Mouse (Mus musculus) myocyte (in vitro differentiated cells): ENCODE results near the gene Dtx3. TPM values are rescaled to one million over a fixed set of nuclear protein-coding genes. Genes with fewer than 3 reads are reported as not detected.

Experiments
- H3K27me3 ChIP-seq: one replicate; pipeline ENCODE4 v1.6.1; 2011; ENCODE audit not compliant: control insufficient read depth, insufficient read depth, insufficient read length
- H3K36me3 ChIP-seq: one replicate; pipeline ENCODE4 v1.6.1; 2011; ENCODE audit not compliant: control insufficient read depth, insufficient read depth
- H3K4me2 ChIP-seq: one replicate; pipeline ENCODE4 v1.6.1; 2011; ENCODE audit warnings: low read depth, control low read depth
- H3K4me3 ChIP-seq: one replicate; pipeline ENCODE4 v1.5.1; 2011; ENCODE audit warnings: mild to moderate bottlenecking, control low read depth, moderate library complexity
- H3K79me2 ChIP-seq: one replicate; pipeline ENCODE4 v1.6.1; 2011; ENCODE audit not compliant: control insufficient read depth, insufficient read depth
- H3ac ChIP-seq: one replicate; pipeline ENCODE4 v1.6.1; 2011; ENCODE audit not compliant: control insufficient read depth, insufficient read length
- CEBPB ChIP-seq: IDR thresholded peaks from 2 replicates; pipeline ENCODE4 v1.6.1; 2011; ENCODE audit warnings: mild to moderate bottlenecking, moderate library complexity; ENCODE audit not compliant: poor library complexity, insufficient read depth, severe bottlenecking
- E2F4 ChIP-seq: IDR thresholded peaks from one replicate; pipeline ENCODE4 v1.6.1; 2011; ENCODE audit warnings: mild to moderate bottlenecking, control low read depth, moderate library complexity; ENCODE audit not compliant: insufficient read depth
- MAX ChIP-seq: IDR thresholded peaks from one replicate; pipeline ENCODE4 v1.6.1; 2011; ENCODE audit warnings: low read depth, mild to moderate bottlenecking, control low read depth
- MYOD1 ChIP-seq, 3 experiments: IDR thresholded peaks; one replicate each; pipeline ENCODE4 v1.6.1; 2011; ENCODE audit warnings: control low read depth in 2 of 3, low read depth in 2 of 3, mild to moderate bottlenecking in 2 of 3, moderate library complexity in 1 of 3; ENCODE audit not compliant: insufficient read length in 2 of 3, control insufficient read depth in 1 of 3
- MYOG ChIP-seq, 3 experiments: IDR thresholded peaks; one replicate each; pipeline ENCODE4 v1.6.1; 2011; ENCODE audit warnings: control low read depth in 2 of 3, low read depth in 2 of 3, mild to moderate bottlenecking in 2 of 3; ENCODE audit not compliant: insufficient read length in 2 of 3, control insufficient read depth in 1 of 3, insufficient read depth in 1 of 3
- POLR2A ChIP-seq: IDR thresholded peaks from one replicate; pipeline ENCODE4 v1.6.1; 2011; ENCODE audit warnings: low read depth, mild to moderate bottlenecking, control low read depth, moderate library complexity; ENCODE audit not compliant: insufficient read length
- POLR2AphosphoS2 ChIP-seq: IDR thresholded peaks from one replicate; pipeline ENCODE4 v1.6.1; 2011; ENCODE audit warnings: low read depth, control low read depth; ENCODE audit not compliant: insufficient read length
- REST ChIP-seq: IDR thresholded peaks from one replicate; pipeline ENCODE4 v1.6.1; 2011; ENCODE audit warnings: mild to moderate bottlenecking, control low read depth, moderate library complexity; ENCODE audit not compliant: insufficient read depth, insufficient read length
- SRF ChIP-seq: IDR thresholded peaks from one replicate; pipeline ENCODE4 v1.6.1; 2011; ENCODE audit warnings: low read depth; ENCODE audit not compliant: control insufficient read depth, insufficient read length
- TCF12 ChIP-seq: IDR thresholded peaks from one replicate; pipeline ENCODE4 v1.6.1; 2011; ENCODE audit warnings: mild to moderate bottlenecking, control low read depth; ENCODE audit not compliant: poor library complexity, insufficient read depth, severe bottlenecking
- TCF3 ChIP-seq: IDR thresholded peaks from one replicate; pipeline ENCODE4 v1.6.1; 2011; ENCODE audit warnings: low read depth, control low read depth; ENCODE audit not compliant: insufficient read length
- USF1 ChIP-seq: IDR thresholded peaks from one replicate; pipeline ENCODE4 v1.6.1; 2011; ENCODE audit warnings: low read depth, mild to moderate bottlenecking, control low read depth, moderate library complexity
- polyA plus RNA-seq: library from polyadenylated mRNA; unstranded; fragments of >200 nt; fragmentation: generic; extraction: Trizol; gene quantifications from one replicate; pipeline ENCODE4 v1.2.1, GENCODE M21; 2012; ENCODE audit warnings: missing spikeins

The Dtx3 gene
- polyA plus RNA-seq, 1 experiment: 42.4 TPM

DNA sequence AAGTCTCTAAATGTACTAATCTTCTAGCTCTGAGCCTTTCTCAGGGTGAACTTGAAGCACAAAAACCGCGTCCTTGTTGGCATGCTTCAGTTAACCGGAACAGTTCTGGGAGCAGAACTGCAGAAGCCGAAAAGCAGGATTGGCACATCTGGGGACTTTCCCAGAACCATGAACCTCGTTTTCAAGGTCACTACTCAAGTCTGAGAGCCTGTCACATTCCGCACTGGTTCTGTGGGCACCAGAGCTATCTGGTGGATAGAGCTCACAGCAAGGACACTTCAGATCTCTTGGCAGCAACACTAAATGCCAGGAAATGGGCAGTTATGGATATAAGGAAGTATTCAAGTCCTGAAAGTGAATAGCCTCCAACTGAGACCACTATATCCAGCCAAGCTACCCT, 48.4 kb downstream of the Dtx3 start:
- Histone ChIP-seq H3K4me2 (no peak overlapping the region), H3K27me3 (no peaks in the 10 kb centered on the region), H3K4me3 (no peak overlapping the region), H3ac (no peak overlapping the region), H3K36me3 (no peaks in the 10 kb centered on the region), H3K79me2 (no peaks in the 10 kb centered on the region)
- no peak for TF ChIP-seq TCF12
- TF ChIP-seq USF1: no peak
- no peak for TF ChIP-seq SRF
- no peak for TF ChIP-seq REST
- TF ChIP-seq MAX: no peak
- TF ChIP-seq POLR2A: no peak
- no peak for TF ChIP-seq MYOD1 (IDR thresholded peaks at IDR 0.05; ENCODE audit: control insufficient read depth in 1 of 3, insufficient read length in 2 of 3, low read depth in 2 of 3)
- TF ChIP-seq MYOG (IDR thresholded peaks at IDR 0.05; ENCODE audit: control insufficient read depth in 1 of 3, insufficient read depth in 1 of 3, insufficient read length in 2 of 3, low read depth in 2 of 3): no peak
- no peak for TF ChIP-seq CEBPB
- no peak for TF ChIP-seq POLR2AphosphoS2
- no peak for TF ChIP-seq TCF3
- TF ChIP-seq E2F4: no peak

DNA sequence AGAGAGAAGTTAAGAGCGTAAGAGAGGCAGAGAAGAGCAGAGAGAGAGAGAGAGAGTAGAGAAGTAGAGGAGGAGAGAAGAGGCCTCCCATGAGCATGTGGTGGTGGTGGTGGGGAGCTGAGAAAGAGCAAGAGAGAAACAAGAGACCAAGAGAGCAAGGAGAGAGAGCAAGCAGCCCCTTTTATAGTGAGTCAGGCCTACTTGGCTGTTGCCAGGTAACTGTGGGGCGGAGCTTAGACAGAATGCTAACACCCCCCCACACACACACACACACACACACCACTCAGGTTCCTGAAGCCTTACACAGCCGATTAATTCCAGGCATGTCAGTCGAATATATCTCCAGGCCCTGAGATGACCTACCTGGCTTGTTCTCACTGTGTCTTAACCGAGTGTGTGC, 50.2 kb downstream of the Dtx3 start:
- TF ChIP-seq TCF3 (no peak), MAX (no peak), REST (no peak), E2F4 (no peak), SRF (no peak), CEBPB (no peak), TCF12 (no peak), MYOD1 (IDR thresholded peaks at IDR 0.05; ENCODE audit: control insufficient read depth in 1 of 3, insufficient read length in 2 of 3, low read depth in 2 of 3) (no peak)
- Histone ChIP-seq H3K4me2 (no peak overlapping the region), H3K79me2 (no peaks in the 10 kb centered on the region), H3K4me3 (no peak overlapping the region), H3K27me3 (no peaks in the 10 kb centered on the region), H3K36me3 (no peaks in the 10 kb centered on the region), H3ac (no peak overlapping the region)

DNA sequence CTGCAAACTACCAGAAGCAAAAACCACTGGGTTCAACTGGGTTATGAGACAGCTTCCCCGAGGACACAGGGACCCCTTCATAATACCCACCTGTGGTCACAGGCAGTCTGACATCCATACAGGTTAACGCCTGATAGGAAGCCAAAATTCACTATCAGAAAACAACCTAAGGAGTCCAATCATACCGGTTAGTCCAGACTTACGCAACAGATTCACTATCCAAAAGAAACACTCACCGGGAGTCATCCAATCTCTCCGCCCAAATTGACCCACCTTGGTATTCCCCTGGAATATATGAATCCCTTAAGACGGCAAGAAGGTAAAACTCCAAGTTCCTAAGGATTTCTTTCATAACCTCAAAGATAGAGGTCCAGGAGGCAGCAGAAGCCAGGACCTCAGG, 51.0 kb downstream of the Dtx3 start:
- H3K27me3 ChIP-seq: no peaks in the 10 kb centered on the region
- no peak overlapping the region for H3K4me2 ChIP-seq
- no peak overlapping the region for H3ac ChIP-seq
- no peaks in the 10 kb centered on the region for H3K36me3 ChIP-seq
- no peak for TF ChIP-seq SRF
- TF ChIP-seq TCF3: no peak
- TF ChIP-seq POLR2AphosphoS2: no peak
- TF ChIP-seq POLR2A: no peak
- H3K4me3 ChIP-seq: no peak overlapping the region
- no peaks in the 10 kb centered on the region for H3K79me2 ChIP-seq

DNA sequence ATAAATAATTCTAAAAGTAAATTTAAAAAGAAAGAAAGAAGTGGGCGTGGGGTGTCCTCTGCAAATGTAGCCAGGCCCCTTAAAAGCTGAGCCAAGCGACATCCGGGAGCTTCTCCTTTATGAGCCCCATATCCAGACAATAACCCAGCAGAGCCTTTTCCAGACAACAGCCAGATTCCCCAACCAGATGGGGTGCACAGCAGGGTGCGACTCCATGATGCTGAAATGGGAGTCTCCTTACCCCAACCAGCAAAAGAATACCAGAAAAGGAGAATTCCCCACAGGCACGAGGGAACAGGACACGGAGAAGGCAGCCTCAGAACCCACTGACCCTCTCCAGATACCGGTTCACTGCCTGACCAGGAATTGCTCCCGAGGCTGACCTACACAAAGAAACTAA, 52.3 kb downstream of the Dtx3 start:
- Histone ChIP-seq H3K4me3 (no peak overlapping the region), H3K27me3 (no peaks in the 10 kb centered on the region), H3K79me2 (no peaks in the 10 kb centered on the region), H3K4me2 (no peak overlapping the region), H3ac (no peak overlapping the region), H3K36me3 (no peaks in the 10 kb centered on the region)
- TF ChIP-seq POLR2A (no peak), SRF (no peak), REST (no peak), CEBPB (no peak), POLR2AphosphoS2 (no peak), USF1 (no peak), MYOD1 (IDR thresholded peaks at IDR 0.05; ENCODE audit: control insufficient read depth in 1 of 3, insufficient read length in 2 of 3, low read depth in 2 of 3) (no peak), E2F4 (no peak), TCF3 (no peak), TCF12 (no peak), MAX (no peak), MYOG (IDR thresholded peaks at IDR 0.05; ENCODE audit: control insufficient read depth in 1 of 3, insufficient read depth in 1 of 3, insufficient read length in 2 of 3, low read depth in 2 of 3) (no peak)

DNA sequence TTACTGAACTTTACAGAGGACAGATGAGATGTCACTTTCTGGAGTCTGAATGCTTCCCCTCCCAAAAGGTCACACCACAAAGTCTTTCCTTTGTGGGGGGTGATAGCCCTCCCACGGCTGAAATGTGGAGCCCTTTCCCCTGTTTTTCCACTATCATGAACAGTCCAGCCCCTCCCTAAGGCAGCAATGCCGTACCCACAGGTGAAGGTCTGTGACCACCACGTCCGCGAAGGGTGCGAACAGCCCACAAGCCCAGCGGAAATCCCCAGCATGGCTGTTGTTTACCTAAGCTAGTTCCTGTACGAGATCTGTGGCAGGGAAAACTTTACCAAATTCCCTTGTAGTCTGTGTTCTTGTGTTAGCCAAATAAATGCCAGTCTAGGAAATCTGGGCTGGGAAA, 54.0 kb downstream of the Dtx3 start:
- Histone ChIP-seq H3K79me2 (no peaks in the 10 kb centered on the region), H3K4me3 (no peak overlapping the region), H3K36me3 (no peaks in the 10 kb centered on the region), H3ac (no peak overlapping the region), H3K27me3 (no peaks in the 10 kb centered on the region), H3K4me2 (no peak overlapping the region)
- TF ChIP-seq USF1 (no peak), CEBPB (no peak), MYOD1 (IDR thresholded peaks at IDR 0.05; ENCODE audit: control insufficient read depth in 1 of 3, insufficient read length in 2 of 3, low read depth in 2 of 3) (no peak), SRF (no peak), REST (no peak), POLR2AphosphoS2 (no peak), TCF12 (no peak), POLR2A (no peak), MYOG (IDR thresholded peaks at IDR 0.05; ENCODE audit: control insufficient read depth in 1 of 3, insufficient read depth in 1 of 3, insufficient read length in 2 of 3, low read depth in 2 of 3) (no peak), MAX (no peak), E2F4 (no peak), TCF3 (no peak)
